Mouse (Mus musculus): ENCODE data around the gene Olfr887. TPM values are rescaled to one million over a fixed set of nuclear protein-coding genes. Genes with fewer than 3 reads are reported as not detected.

Olfr887 gene
- polyA plus RNA-seq (2015; fragmentation: Illumina TruSeq; extraction: RNeasy Lipid Tissue Mini Kit (QIAGEN cat#74804); ENCODE audit: insufficient read depth, low replicate concordance), result not detected

GRCm38 (mm10) chr9:38083772-38084171, at the start of gene Olfr887:
TSS of gene Olfr887 (plus strand) at chr9:38084072.

DNA sequence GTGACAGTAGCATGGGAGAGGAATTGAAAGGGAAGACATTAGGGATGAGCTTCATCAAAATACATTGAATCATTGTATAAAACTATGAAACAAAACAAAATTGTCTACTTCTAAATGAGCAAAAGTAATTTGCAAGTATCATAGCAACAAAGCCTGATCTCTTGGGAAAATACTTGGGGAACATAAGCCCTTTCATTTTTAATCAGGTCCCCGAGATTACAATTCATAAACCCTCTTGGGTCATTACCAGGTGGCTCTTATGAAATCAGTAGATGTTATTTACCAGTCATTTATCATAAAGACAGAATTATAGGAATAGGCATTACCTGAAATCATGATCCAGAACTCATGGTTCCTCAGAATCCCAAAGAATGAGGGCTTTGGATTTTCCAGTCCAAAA, 37.6 kb upstream of the Olfr887 start, which contains the start of gene Olfr884:
Olfr884 (plus strand) TSS at position 301 of the 400 bp plus-strand sequence.

DNA sequence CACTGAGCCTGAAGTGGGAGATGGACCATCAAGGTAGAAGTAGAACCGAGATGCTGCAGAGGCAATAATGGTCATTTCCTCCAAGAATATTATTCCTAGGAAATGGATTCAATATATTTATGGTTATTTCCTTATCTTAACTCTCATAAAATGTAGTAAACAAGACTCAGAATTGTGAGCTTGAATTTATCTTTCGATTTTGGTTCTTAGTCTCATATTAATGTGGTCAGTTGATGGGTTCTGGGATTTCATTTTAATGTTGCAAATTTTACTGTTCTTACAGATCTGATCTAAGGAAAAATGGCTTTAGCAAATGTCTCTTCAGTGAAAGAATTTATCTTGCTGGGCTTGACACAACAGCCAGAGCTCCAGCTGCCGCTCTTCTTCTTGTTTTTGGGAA, 22.9 kb upstream of the Olfr887 start, which contains the start of gene Olfr885:
Olfr885 (plus strand) TSS at position 301 of the 400 bp plus-strand sequence.

DNA sequence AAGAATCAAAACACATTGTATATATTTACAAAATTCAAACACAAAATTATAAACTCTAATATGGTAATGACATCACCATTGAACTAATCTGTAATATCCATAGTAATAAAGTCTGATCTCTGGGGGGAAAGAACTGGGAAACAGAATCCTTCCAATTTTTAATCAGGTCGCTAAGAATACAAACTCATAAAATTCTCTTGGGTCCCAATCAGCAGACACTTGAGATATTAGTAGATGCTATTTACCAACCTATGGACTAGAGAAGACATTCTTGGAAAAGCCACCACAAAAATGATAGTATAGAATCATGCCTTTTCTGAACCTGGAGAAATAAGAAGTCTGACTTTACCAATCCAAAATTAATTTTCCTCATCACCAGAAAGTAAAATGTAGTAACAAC, 24.0 kb downstream of the Olfr887 start, which contains the start of gene Olfr888:
Olfr888 (plus strand) TSS at position 301 of the 400 bp plus-strand sequence.

GRCm38 (mm10) chr9:38114898-38115297, 31.0 kb downstream of the Olfr887 start, which contains the start of gene Olfr889:
TSS of gene Olfr889 (plus strand) at chr9:38115198.

Other genes with a start within 250 kb of the Olfr887 start
- not detected for gene Olfr877, start 229.8 kb upstream of the Olfr887 start, polyA plus RNA-seq (2015; fragmentation: Illumina TruSeq; extraction: RNeasy Lipid Tissue Mini Kit (QIAGEN cat#74804); ENCODE audit: insufficient read depth, low replicate concordance)
- gene Olfr145, start 187.3 kb upstream of the Olfr887 start, polyA plus RNA-seq (2015; fragmentation: Illumina TruSeq; extraction: RNeasy Lipid Tissue Mini Kit (QIAGEN cat#74804); ENCODE audit: insufficient read depth, low replicate concordance), result not detected
- not detected for gene Olfr878, start 166.2 kb upstream of the Olfr887 start, polyA plus RNA-seq (2015; fragmentation: Illumina TruSeq; extraction: RNeasy Lipid Tissue Mini Kit (QIAGEN cat#74804); ENCODE audit: insufficient read depth, low replicate concordance)
- gene Olfr881, start 92.2 kb upstream of the Olfr887 start, polyA plus RNA-seq (2015; fragmentation: Illumina TruSeq; extraction: RNeasy Lipid Tissue Mini Kit (QIAGEN cat#74804); ENCODE audit: insufficient read depth, low replicate concordance), result not detected
- gene Olfr883, start 58.3 kb upstream of the Olfr887 start, polyA plus RNA-seq (2015; fragmentation: Illumina TruSeq; extraction: RNeasy Lipid Tissue Mini Kit (QIAGEN cat#74804); ENCODE audit: insufficient read depth, low replicate concordance), result not detected
- not detected for gene Olfr884, start 37.5 kb upstream of the Olfr887 start, polyA plus RNA-seq (2015; fragmentation: Illumina TruSeq; extraction: RNeasy Lipid Tissue Mini Kit (QIAGEN cat#74804); ENCODE audit: insufficient read depth, low replicate concordance)
- not detected for gene Olfr885, start 22.8 kb upstream of the Olfr887 start, polyA plus RNA-seq (2015; fragmentation: Illumina TruSeq; extraction: RNeasy Lipid Tissue Mini Kit (QIAGEN cat#74804); ENCODE audit: insufficient read depth, low replicate concordance)
- gene Olfr888, start 24.1 kb downstream of the Olfr887 start, polyA plus RNA-seq (2015; fragmentation: Illumina TruSeq; extraction: RNeasy Lipid Tissue Mini Kit (QIAGEN cat#74804); ENCODE audit: insufficient read depth, low replicate concordance), result not detected
- gene Olfr889, start 31.1 kb downstream of the Olfr887 start, polyA plus RNA-seq (2015; fragmentation: Illumina TruSeq; extraction: RNeasy Lipid Tissue Mini Kit (QIAGEN cat#74804); ENCODE audit: insufficient read depth, low replicate concordance), result not detected
- gene Olfr890, start 58.4 kb downstream of the Olfr887 start, polyA plus RNA-seq (2015; fragmentation: Illumina TruSeq; extraction: RNeasy Lipid Tissue Mini Kit (QIAGEN cat#74804); ENCODE audit: insufficient read depth, low replicate concordance), result not detected
- not detected for gene Olfr891, start 96.7 kb downstream of the Olfr887 start, polyA plus RNA-seq (2015; fragmentation: Illumina TruSeq; extraction: RNeasy Lipid Tissue Mini Kit (QIAGEN cat#74804); ENCODE audit: insufficient read depth, low replicate concordance)
- gene Olfr893, start 124.3 kb downstream of the Olfr887 start, polyA plus RNA-seq (2015; fragmentation: Illumina TruSeq; extraction: RNeasy Lipid Tissue Mini Kit (QIAGEN cat#74804); ENCODE audit: insufficient read depth, low replicate concordance), result not detected
- not detected for gene Olfr894, start 134.0 kb downstream of the Olfr887 start, polyA plus RNA-seq (2015; fragmentation: Illumina TruSeq; extraction: RNeasy Lipid Tissue Mini Kit (QIAGEN cat#74804); ENCODE audit: insufficient read depth, low replicate concordance)
- not detected for gene Olfr143, start 168.7 kb downstream of the Olfr887 start, polyA plus RNA-seq (2015; fragmentation: Illumina TruSeq; extraction: RNeasy Lipid Tissue Mini Kit (QIAGEN cat#74804); ENCODE audit: insufficient read depth, low replicate concordance)
- gene Olfr895, start 183.8 kb downstream of the Olfr887 start, polyA plus RNA-seq (2015; fragmentation: Illumina TruSeq; extraction: RNeasy Lipid Tissue Mini Kit (QIAGEN cat#74804); ENCODE audit: insufficient read depth, low replicate concordance), result not detected
- not detected for gene Olfr896-ps1, start 207.0 kb downstream of the Olfr887 start, polyA plus RNA-seq (2015; fragmentation: Illumina TruSeq; extraction: RNeasy Lipid Tissue Mini Kit (QIAGEN cat#74804); ENCODE audit: insufficient read depth, low replicate concordance)
- gene Olfr25, start 245.0 kb downstream of the Olfr887 start, polyA plus RNA-seq (2015; fragmentation: Illumina TruSeq; extraction: RNeasy Lipid Tissue Mini Kit (QIAGEN cat#74804); ENCODE audit: insufficient read depth, low replicate concordance), result not detected

Data from spleen, adult 10 weeks (tissue).